Mouse (Mus musculus): ENCODE results near the gene Shb. TPM values are rescaled to one million over a fixed set of nuclear protein-coding genes. Genes with fewer than 3 reads are reported as not detected.

Gene Shb
- total RNA-seq, 2 experiments from 2014 or later: 27.0 to 29.0 TPM

DNA sequence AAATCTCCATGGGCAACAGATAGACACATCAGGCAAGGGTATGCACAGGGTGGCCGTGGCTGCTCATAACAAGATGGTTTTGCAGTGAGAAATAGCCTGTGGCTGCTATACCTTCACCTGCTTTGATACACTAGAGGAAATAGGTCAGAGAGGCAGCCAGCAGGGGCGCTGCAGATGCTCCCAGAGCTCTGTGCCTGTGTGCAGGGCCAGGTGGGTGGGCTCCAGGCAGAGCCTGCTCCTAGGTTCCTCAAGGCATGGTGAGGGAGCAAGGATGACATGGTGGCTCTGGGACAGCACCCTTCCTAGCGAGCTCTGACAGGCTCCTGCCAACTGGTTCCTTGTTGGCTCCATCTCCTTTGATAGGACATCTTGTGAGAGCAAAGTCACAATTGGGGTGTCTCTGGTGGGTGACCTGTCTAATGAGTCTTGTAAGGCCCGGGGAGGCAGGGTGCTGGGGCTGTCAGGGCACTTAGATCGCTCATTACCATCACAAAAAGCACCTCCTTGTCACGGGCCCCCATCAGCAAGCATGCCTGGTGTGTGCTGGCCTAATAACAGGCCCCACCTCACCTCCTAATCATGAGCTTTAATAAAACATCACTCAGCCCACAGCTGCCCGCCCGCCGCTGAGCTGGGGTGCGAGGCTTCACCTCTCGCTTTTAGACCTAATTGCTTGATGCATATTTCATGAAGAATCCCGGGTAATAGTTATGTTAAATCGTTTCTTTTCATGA, 105.4 kb downstream of the Shb start:
- DNase-seq (ENCODE audit: low spot score in 2 of 2): peak in 1 of 2 experiments; percentile 47

GRCm38 (mm10) chr4:45423406-45423805, 108.9 kb downstream of the Shb start:
- no peak for DNase-seq (ENCODE audit: low spot score in 2 of 2)

DNA sequence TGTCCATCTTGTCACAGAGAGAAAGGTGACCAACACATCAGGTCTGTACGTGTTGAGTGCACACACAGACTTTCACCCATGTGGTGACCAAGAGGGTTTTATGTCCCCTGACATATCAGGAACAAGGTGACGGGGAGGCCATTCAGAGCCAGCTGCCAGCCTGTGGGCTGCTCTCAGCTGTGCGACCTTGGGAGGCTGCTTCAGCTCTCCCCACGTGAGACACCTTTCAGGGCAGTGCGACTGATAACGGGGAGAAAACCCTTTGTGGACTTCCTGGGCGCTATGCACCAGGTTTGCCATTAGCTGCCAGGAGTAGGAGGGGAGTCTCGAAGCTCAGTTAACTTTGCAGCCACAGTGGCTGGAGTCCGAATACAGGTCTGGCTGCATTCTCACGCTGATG, 109.6 kb downstream of the Shb start:
- no peak for DNase-seq (ENCODE audit: low spot score in 2 of 2)

- no peak for DNase-seq (ENCODE audit: low spot score in 2 of 2)
These were observed 110.6 kb downstream of the Shb start for GRCm38 (mm10) chr4:45421519-45422260.

GRCm38 (mm10) chr4:45420733-45421132, 111.5 kb downstream of the Shb start:
- DNase-seq (ENCODE audit: low spot score in 2 of 2): no peak

DNA sequence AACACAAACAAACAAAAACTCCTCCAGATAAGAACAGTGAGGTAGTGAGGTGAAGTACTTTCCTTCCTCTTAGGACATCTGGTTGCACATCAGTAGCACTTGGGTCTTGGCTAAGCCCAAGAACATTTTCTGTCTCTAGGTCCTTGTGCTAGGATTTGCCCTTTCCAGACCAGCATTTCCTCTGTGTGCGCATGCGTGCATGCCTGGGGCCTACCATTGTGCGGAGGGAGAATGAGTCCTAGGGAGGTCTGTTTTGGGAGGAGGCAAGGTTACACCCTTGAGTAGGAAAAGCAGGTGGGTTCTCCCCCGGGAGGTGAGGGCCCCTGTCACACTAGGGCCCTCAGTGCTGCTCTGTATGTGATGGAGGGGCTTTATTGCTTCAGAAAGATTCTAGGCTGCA, 113.2 kb downstream of the Shb start:
- no peak for DNase-seq (ENCODE audit: low spot score in 2 of 2)

- DNase-seq (ENCODE audit: low spot score in 2 of 2): peak; percentile 79 to 80
These were observed 113.9 kb downstream of the Shb start for GRCm38 (mm10) chr4:45418229-45418950.

DNA sequence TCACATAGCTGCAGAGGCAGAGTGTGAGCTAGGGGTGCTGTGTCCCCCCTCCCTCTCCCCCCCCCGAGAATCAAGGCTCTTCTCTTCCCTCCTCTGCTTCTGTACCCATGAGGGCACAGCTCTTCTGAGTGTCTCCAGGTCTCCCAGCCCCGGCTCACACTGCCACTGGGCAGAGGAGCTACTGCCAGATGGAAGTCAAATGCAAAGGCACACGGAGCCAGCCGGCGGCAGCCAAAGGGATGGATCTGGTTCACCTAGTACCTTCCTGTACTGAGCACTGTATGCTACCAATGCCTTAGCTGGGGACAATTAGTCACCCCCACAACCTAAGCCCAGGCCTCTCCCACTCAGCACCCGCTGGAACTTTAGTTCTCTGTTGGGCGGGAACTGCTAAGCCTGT, 116.0 kb downstream of the Shb start:
- DNase-seq (ENCODE audit: low spot score in 2 of 2): no peak

DNA sequence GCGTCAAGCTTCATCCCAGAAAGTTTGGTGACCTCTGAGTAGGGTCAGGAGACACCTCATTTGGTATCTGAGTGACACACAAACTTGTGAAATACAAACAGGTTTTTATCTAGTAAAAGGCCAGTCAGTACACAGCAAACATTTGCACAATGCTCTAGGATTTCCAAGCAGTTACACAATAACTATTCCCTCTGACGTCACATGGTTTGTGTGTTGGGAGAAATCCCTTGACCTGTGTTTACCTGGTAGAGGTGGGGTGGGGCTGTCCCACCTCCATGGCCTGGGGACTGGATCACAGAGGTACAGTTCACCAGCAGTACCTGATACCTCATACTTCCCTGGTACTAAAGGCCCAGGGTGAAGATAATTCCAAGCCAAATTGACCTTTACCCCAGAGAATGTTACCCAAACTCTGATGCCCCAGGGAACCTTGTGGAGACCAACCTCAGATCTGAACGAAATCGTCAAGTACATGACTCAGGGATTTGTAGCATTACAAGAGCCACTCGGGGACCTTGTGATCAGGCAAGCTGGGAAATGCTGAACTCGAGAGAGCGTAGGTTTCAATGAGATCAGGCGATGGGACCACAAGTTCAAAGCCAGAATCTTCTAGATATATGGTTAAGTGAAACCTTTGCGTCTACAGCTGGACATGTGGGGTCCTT, 118.5 kb downstream of the Shb start:
- no peak for DNase-seq (ENCODE audit: low spot score in 2 of 2)

DNA sequence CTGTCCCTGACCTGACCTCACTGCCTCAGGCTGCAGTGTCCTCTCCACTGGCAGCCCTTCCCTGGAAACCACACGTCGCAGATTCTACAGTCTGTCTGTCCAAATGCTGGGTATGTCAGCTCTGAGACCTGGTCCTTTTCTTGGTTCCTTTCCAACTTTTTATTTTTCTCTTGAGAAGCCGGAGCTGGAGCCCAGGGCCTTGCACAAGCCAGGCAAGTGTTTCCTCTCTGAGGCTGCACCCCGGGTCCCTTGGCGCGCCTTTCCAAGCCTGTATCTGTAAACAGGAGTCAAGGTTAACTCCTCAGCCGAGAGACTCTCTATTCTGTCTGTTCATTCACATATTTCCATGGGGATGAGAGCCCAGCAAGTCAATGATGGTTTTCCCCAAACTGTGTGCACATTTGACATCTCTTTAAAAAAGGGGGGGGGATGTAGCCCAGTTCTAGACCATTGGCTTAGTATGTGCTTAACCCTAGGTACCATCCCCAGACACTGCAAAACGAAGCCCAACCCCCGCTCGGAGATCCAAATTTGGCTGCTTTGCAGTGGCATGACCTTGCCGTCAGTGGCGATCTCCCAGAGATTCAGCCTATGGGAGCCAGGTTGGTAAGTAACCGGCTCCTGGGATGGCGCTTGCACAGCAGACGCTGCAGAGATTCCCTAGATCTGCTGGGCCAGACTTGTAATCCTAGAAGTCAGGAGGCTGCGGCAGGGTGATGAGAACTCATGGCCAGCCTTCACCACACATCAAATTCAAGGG, 119.7 kb downstream of the Shb start:
- DNase-seq (ENCODE audit: low spot score in 2 of 2): no peak

- no peak for DNase-seq (ENCODE audit: low spot score in 2 of 2)
These were observed 121.0 kb downstream of the Shb start for GRCm38 (mm10) chr4:45411181-45411790.

DNA sequence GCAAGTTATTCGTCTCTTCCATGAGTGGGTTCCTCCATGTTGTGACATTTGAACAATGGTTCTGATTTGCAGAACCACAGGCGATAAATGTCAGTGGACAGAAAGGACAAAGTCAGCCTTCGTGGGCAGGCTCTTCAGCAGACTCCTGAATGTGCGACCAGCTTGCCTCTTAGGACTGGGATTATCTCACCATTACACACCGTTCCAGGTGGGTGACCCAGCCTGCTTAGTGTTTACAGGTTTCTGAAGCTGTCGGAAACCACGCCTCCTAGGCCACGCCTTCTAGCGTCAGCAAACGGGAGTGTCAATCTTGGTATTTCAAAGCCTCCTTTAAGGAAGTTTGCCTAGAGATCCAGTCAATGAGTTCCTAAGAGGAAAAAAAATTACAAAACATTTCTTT, 123.0 kb downstream of the Shb start:
- DNase-seq (ENCODE audit: low spot score in 2 of 2): peak in 1 of 2 experiments; percentile 57

DNA sequence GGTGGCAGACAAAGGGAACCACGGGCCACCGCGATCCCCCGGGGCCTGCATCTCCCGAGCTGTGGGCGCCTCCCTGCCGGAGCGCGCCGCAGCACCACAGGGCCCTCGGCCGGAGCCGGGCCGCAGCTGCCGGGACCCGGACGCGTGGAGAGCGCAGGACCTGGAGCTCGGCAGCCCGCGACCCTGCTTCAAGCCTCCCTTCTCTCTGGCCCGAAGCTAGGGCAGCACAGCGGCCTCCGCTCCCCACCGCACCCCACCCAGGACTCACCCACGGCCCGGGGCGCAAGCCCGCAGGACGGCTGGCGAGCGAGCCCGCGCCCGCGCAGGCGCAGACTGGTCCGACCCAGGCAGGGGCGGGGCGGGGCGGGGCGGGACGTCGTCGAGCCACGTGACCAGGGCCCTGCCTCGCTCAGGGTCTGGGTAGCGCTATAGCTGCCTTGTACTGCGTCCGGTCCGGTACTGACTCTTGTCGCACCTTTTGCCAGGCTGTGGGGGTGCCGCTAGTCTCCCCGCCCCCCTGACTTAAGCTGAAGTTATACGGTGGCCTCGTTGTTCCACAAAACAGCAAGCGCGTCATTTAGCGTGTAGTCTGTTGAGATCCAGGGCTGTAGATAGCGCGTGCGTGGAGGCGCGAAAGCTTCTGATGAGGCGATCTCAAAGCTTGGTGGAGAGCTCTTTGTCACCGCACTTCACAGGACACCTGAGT, 123.7 kb downstream of the Shb start, which contains the start of gene Slc25a51:
Slc25a51 (minus strand) TSS at position 340 of the 706 bp plus-strand sequence.
- peak; percentile 77 to 85 for DNase-seq (ENCODE audit: low spot score in 2 of 2)

- DNase-seq (ENCODE audit: low spot score in 2 of 2): no peak
These were observed 124.5 kb downstream of the Shb start for GRCm38 (mm10) chr4:45407703-45408334.

- no peak for DNase-seq (ENCODE audit: low spot score in 2 of 2)
These were observed 125.1 kb downstream of the Shb start for GRCm38 (mm10) chr4:45407001-45407702.

DNA sequence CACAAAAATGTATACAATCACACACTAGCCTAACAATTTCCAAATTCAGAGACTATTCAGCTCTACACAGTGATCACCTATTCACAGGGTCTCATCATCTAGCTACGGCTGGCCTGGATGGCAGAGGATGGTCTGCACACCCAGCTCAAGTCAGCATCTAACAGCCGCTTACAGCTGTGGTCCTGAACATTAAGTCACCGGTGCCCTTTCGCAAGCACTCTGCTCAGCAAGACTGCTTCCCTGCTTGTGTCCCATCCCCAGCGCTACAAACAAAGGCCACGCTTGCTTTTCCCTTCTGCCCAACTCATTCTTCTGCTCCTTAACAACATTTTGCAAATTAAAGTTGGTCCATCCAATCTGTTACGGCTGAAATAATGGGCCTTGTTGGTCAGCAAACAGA, 125.9 kb downstream of the Shb start:
- DNase-seq (ENCODE audit: low spot score in 2 of 2): no peak

DNA sequence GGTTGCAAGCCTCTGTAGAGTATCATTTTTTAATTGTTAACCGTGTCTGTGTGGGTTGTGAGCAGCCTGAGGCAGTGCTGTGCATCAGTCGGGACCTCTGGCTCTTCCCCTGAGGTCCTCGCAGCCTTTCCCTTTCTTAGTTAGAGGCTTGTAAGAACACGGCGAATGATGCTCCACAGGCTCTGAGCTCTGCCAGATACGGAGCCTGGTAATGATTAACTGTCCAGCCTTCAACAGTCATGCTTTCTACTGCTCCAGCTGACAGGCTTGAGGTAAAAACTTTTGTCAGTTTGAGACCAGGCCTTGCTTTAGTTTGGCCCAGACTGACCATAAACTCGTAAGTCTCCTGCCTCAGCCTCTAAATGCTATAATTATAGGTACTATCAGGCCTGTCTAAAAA, 127.0 kb downstream of the Shb start:
- DNase-seq (ENCODE audit: low spot score in 2 of 2): no peak

GRCm38 (mm10) chr4:45404086-45404485, 128.2 kb downstream of the Shb start:
- no peak for DNase-seq (ENCODE audit: low spot score in 2 of 2)

GRCm38 (mm10) chr4:45403499-45403878, 128.8 kb downstream of the Shb start:
- no peak for DNase-seq (ENCODE audit: low spot score in 2 of 2)
